Mouse (Mus musculus): ENCODE results near the gene Tsen15. TPM values are rescaled to one million over a fixed set of nuclear protein-coding genes. Genes with fewer than 3 reads are reported as not detected.

Gene Tsen15
- polyA plus RNA-seq, 1 experiment from 2014 or later: 70.0 TPM

DNA sequence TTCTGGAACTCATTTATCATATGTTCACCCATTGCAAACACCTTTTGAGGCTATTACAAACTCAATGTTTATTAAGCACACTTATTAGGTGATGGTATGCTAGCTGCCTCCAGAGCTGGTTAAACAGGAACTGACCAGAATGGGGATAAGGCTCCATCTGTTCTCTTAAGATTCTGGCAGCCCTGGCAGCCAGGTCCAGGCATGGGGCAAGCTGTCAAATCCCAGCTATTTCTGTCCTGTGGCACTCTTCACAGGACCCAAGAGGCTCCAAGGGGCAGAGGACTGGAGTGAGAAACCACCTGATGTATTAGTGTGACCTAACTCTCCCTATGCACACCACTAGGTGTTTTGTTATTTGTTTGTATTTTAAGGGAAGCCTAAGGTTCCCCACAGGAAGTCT, 38.5 kb downstream of the Tsen15 start:
- no peak overlapping the region for H3K4me2 ChIP-seq (ENCODE audit: low read depth, low read length)
- no peak for ATAC-seq (ENCODE audit: low read depth)
- H3K4me3 ChIP-seq (ENCODE audit: low read length): no peak overlapping the region
- no peaks in the 10 kb centered on the region for H3K27me3 ChIP-seq (ENCODE audit: control insufficient read depth, insufficient read depth, low read depth, low read length)
- H3K36me3 ChIP-seq (ENCODE audit: control insufficient read depth, insufficient read depth, low read length): no peaks in the 10 kb centered on the region
- no peaks in the 10 kb centered on the region for H3K4me1 ChIP-seq (replicated peaks; ENCODE audit: control insufficient read depth, insufficient read depth, low read length)
- H3K27ac ChIP-seq (ENCODE audit: low read length): no peak overlapping the region
- no peaks in the 10 kb centered on the region for H3K9me3 ChIP-seq (ENCODE audit: control insufficient read depth, low read length)
- H3K9ac ChIP-seq (ENCODE audit: low read length): no peak overlapping the region

DNA sequence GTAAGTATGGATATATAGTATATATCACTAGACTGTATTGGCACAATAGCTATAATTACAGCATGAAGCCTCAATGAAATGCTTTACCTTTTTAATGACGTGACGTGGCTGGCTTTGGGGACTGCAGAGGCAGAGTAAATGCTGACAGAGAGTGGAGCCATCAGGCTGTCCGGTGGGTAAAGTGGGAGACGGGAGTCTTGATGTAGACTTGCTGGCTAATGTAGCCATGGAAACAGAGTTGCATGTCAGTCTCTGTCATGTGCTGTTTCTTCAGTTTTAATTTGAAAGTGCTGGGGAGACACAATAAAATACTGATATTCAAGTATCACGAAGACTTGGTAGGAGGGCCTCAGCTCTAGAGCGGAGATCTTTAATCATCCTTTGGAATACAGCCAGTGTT, 62.5 kb downstream of the Tsen15 start:
- H3K27ac ChIP-seq (ENCODE audit: low read length): no peak overlapping the region
- H3K9me3 ChIP-seq (ENCODE audit: control insufficient read depth, low read length): no peaks in the 10 kb centered on the region
- H3K4me2 ChIP-seq (ENCODE audit: low read depth, low read length): no peak overlapping the region
- no peaks in the 10 kb centered on the region for H3K4me1 ChIP-seq (replicated peaks; ENCODE audit: control insufficient read depth, insufficient read depth, low read length)
- WGBS: 85% methylated on average over 6 of the region's 6 CpGs
- no peak overlapping the region for H3K4me3 ChIP-seq (ENCODE audit: low read length)
- no peak for ATAC-seq (ENCODE audit: low read depth)
- H3K36me3 ChIP-seq (ENCODE audit: control insufficient read depth, insufficient read depth, low read length): no peaks in the 10 kb centered on the region
- H3K9ac ChIP-seq (ENCODE audit: low read length): no peak overlapping the region
- no peaks in the 10 kb centered on the region for H3K27me3 ChIP-seq (ENCODE audit: control insufficient read depth, insufficient read depth, low read depth, low read length)

Other genes with a start within 250 kb of the Tsen15 start
- 1.1 and 1.3 TPM in 2 replicates for gene Colgalt2, start 13.1 kb upstream of the Tsen15 start, polyA plus RNA-seq (2015; fragmentation: Nextera tagmentation; extraction: Ambion mirVana)